Mouse (Mus musculus) kidney, adult 10 weeks (tissue): ENCODE results near the gene Ifna1. TPM values are rescaled to one million over a fixed set of nuclear protein-coding genes. Genes with fewer than 3 reads are reported as not detected.

Experiments
- polyA plus RNA-seq: library from polyadenylated mRNA; stranded (reverse); fragments of 350-450 nt; fragmentation: Illumina TruSeq; extraction: RNeasy Lipid Tissue Mini Kit (QIAGEN cat#74804); gene quantifications from one replicate; pipeline ENCODE4 v1.2.3, GENCODE M21; 2014; ENCODE audit warnings: low read depth, low replicate concordance

The Ifna1 gene
- polyA plus RNA-seq: not detected

DNA sequence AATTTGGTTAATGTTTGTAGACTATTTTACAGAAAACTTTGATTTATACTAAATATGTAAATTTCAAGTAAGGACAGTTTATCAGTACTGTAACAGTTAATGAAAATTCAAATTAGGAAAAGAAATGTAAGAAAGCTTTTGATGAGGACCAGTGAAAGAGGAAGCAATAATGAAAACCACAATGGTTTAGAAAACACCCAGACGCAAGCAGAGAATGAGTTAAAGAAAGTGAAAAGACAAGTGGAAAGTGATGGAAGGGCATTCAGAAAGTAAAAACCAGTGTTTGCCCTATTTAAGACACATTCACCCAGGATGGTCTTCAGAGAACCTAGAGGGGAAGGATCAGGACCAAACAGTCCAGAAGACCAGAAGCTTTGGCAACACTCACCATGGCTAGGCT, at the start of gene Ifna1:
Ifna1 (plus strand) TSS at position 390 of the 400 bp plus-strand sequence.

DNA sequence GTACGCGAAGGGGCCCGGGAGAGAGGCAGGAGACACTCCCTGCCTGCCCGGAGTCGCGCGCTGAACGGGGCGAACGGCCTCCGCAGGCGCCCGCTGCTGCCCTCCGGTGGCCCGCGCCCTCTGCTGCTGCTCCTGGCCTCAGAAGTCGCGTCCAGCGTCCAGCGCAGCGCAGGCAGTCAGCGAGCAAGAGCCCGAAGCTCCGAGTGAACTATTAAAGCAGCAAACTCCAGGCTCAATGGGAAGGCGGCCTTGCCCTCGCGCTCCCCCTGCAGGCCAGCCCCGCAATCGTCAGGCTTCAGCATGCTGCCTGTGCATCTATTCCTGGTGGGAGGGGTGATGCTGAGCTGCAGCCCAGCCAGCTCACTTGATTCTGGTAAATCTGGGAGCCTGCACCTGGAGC, 46.9 kb upstream of the Ifna1 start, which contains the start of gene Gm13287:
Gm13287 (plus strand) TSS at position 301 of the 400 bp plus-strand sequence.

DNA sequence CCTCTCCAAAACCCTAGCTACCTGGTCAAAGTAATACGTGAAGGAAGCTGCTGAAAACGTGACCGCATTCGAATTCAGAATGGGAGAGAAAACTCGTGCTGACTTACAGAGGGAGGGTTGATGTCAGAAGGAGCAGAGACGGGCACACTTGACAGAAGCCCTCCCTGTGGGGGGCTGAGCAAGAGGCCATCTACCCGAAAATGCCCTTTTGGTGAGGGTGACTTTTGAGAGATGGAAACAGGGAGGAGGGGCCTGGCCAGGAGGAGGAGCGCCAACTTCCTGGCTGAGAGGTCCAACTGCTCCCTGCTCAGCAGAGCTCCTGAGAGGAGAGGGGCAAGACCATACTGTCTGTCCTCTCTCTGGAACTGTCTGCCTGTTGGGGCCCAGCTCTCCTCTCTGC, 44.7 kb upstream of the Ifna1 start, which contains the start of gene Gm13288:
Gm13288 (plus strand) TSS at position 301 of the 400 bp plus-strand sequence.

DNA sequence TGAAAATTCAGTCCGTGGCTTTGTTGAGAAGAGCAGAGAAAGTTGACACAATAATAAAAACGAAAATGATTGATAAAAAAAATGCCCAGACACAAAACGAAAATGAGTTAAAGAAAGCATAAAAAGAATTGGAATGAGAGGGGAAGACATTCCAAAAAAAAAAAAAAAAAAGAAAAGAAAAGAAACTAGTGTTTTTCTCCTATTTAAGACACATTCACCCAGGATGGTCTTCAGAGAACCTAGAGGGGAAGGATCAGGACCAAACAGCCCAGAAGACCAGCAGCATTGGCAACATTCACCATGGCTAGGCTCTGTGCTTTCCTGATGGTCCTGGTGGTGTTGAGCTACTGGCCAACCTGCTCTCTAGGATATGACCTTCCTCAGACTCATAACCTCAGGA, 34.0 kb upstream of the Ifna1 start, which contains the start of gene Ifna7:
Ifna7 (plus strand) TSS at position 301 of the 400 bp plus-strand sequence.

DNA sequence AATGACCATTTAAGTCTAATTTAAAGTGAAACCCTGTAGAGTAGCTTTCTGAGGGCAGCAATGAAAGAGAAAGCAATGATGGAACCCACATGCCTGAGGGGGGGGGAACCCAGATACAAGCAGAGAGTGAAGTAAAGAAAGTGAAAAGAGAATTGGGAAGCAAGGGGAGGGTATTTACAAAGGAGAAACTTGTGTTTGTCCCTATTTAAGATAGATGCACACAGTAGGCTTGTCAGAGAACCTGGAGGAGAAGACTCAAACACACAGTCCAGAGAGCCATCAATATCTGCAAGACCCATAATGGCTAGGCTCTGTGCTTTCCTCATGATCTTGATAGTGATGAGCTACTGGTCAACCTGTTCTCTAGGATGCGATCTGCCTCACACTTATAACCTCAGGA, 30.2 kb upstream of the Ifna1 start, which contains the start of gene Ifna11:
Ifna11 (plus strand) TSS at position 301 of the 400 bp plus-strand sequence.

DNA sequence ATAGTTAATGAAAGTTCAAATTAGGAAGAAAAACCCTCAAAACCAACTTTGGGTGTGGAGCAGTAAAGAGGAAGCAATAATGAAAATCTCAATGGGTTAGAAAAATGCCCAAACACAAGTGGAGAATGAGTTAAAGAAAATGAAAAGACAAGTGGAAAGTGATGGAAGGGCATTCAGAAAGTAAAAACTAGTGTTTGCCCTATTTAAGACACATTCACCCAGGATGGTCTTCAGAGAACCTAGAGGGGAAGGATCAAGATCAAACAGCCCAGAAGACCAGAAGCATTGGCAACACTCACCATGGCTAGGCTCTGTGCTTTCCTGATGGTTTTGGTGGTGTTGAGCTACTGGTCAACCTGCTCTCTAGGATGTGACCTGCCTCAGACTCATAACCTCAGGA, 22.8 kb upstream of the Ifna1 start, which contains the start of gene Ifna6:
Ifna6 (plus strand) TSS at position 301 of the 400 bp plus-strand sequence.

DNA sequence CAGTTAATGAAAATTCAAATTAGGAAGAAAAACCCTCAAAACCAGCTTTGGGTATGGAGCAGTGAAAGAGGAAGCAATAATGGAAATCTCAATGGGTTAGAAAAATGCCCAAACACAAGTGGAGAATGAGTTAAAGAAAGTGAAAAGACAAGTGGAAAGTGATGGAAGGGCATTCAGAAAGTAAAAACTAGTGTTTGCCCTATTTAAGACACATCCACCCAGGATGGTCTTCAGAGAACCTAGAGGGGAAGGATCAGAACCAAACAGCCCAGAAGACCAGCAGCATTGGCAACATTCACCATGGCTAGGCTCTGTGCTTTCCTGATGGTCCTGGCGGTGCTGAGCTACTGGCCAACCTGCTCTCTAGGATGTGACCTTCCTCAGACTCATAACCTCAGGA, 14.7 kb upstream of the Ifna1 start, which contains the start of gene Ifna5:
Ifna5 (plus strand) TSS at position 301 of the 400 bp plus-strand sequence.

DNA sequence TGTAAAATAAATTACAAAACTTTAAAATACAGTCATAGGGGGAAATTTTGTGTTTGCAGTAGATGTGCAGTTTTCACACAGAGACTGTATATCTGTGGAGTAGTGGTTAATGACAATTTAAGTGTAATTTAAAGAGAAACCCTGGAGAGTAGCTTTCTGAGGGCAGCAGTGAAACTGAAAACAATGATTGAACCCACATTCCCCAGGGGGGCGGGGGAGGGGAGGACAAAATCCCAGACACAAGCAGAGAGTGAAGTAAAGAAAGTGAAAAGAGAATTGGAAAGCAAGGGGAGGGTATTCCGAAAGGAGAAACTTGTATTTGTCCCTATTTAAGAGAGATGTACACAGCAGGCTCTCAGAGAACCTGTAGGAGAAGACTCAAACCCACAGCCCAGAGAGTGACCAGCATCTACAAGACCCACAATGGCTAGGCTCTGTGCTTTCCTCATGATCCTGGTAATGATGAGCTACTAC, 8.4 kb upstream of the Ifna1 start, which contains the start of gene Ifna4:
Ifna4 (plus strand) TSS at position 424 of the 474 bp plus-strand sequence.

DNA sequence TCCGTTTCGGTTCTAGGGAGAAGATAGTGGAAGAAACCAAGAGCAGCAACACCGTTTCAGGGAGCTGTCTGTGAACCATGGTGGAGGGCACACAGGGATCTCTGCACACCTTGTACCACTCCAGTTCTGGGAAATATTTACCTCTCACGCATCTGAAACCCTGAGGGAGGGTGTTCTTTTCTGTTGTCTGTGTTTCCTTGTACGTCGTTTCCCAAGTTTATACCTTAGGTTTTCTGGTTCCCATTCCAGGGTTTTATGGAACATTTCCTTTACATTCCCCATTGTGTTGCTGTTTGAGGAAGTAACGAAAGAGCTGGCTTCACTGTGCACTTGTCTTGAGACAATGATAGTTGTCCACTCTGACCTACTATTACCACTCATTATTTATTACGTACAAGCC, 30.2 kb downstream of the Ifna1 start, which contains the start of gene Ifne:
Ifne (minus strand) TSS at position 101 of the 400 bp plus-strand sequence.

Other genes starting within 250 kb of the Ifna1 start
- not detected for gene Ifna12, start 246.7 kb upstream of the Ifna1 start, polyA plus RNA-seq
- gene C87499, start 215.7 kb upstream of the Ifna1 start, polyA plus RNA-seq: not detected
- gene Ifna13, start 205.6 kb upstream of the Ifna1 start, polyA plus RNA-seq: not detected
- not detected for gene Ifna16, start 173.2 kb upstream of the Ifna1 start, polyA plus RNA-seq
- not detected for gene Ifna2, start 166.2 kb upstream of the Ifna1 start, polyA plus RNA-seq
- not detected for gene Ifnab, start 158.7 kb upstream of the Ifna1 start, polyA plus RNA-seq
- not detected for gene Gm26566, start 128.3 kb upstream of the Ifna1 start, polyA plus RNA-seq
- 132 TPM for gene Klhl9, start 127.6 kb upstream of the Ifna1 start, polyA plus RNA-seq
- gene Gm13271, start 95.2 kb upstream of the Ifna1 start, polyA plus RNA-seq: not detected
- not detected for gene Gm13283, start 90.0 kb upstream of the Ifna1 start, polyA plus RNA-seq
- gene Gm13290, start 76.3 kb upstream of the Ifna1 start, polyA plus RNA-seq: not detected
- not detected for gene Gm13289, start 73.2 kb upstream of the Ifna1 start, polyA plus RNA-seq
- gene Gm13272, start 70.2 kb upstream of the Ifna1 start, polyA plus RNA-seq: not detected
- not detected for gene Ifnz, start 68.0 kb upstream of the Ifna1 start, polyA plus RNA-seq
- not detected for gene Gm13276, start 64.4 kb upstream of the Ifna1 start, polyA plus RNA-seq
- gene Gm13277, start 61.5 kb upstream of the Ifna1 start, polyA plus RNA-seq: not detected
- not detected for gene Gm13278, start 58.5 kb upstream of the Ifna1 start, polyA plus RNA-seq
- gene Gm13275, start 55.6 kb upstream of the Ifna1 start, polyA plus RNA-seq: not detected
- not detected for gene Gm13279, start 52.7 kb upstream of the Ifna1 start, polyA plus RNA-seq
- not detected for gene Gm13285, start 50.4 kb upstream of the Ifna1 start, polyA plus RNA-seq
- gene Gm13287, start 46.8 kb upstream of the Ifna1 start, polyA plus RNA-seq: not detected
- not detected for gene Gm13288, start 44.6 kb upstream of the Ifna1 start, polyA plus RNA-seq
- not detected for gene Ifna7, start 33.9 kb upstream of the Ifna1 start, polyA plus RNA-seq
- gene Ifna11, start 30.1 kb upstream of the Ifna1 start, polyA plus RNA-seq: not detected
- gene Ifna6, start 22.7 kb upstream of the Ifna1 start, polyA plus RNA-seq: not detected
- not detected for gene Ifna5, start 14.6 kb upstream of the Ifna1 start, polyA plus RNA-seq
- gene Ifna4, start 8.2 kb upstream of the Ifna1 start, polyA plus RNA-seq: not detected
- not detected for gene Ifne, start 30.1 kb downstream of the Ifna1 start, polyA plus RNA-seq